Mouse (Mus musculus) spleen, adult 2 months (tissue): Measurements from ENCODE around the gene Tmem131. TPM values are rescaled to one million over a fixed set of nuclear protein-coding genes. Genes with fewer than 3 reads are reported as not detected.

Source experiments
- DNase-seq, 2 experiments: peaks; one replicate each; pipeline versions ENCODE4 v3.0.0 to v3.0.0-alpha.2; 2012 to 2021; ENCODE audit warnings: low spot score in 2 of 2, low read depth in 1 of 2
- H3K27ac ChIP-seq: fragments of 200-500 bp; 2 replicates; pipeline ENCODE4 v1.5.1; 2012; ENCODE audit warnings: low read length, inconsistent platforms; ENCODE audit not compliant: insufficient read depth
- H3K27me3 ChIP-seq: fragments of 200-500 bp; 2 replicates; pipeline ENCODE4 v1.6.1; 2012; ENCODE audit warnings: mild to moderate bottlenecking, moderate library complexity, low read length, inconsistent platforms; ENCODE audit not compliant: control insufficient read depth, insufficient read depth
- H3K36me3 ChIP-seq: fragments of 200-500 bp; 2 replicates; pipeline ENCODE4 v1.6.1; 2012; ENCODE audit warnings: mild to moderate bottlenecking, low read length, inconsistent platforms; ENCODE audit not compliant: control insufficient read depth, insufficient read depth
- H3K4me1 ChIP-seq: fragments of 200-500 bp; 2 replicates; pipeline ENCODE4 v1.6.1; 2011; ENCODE audit warnings: inconsistent platforms; ENCODE audit not compliant: control insufficient read depth, insufficient read depth, insufficient read length
- H3K4me3 ChIP-seq: fragments of 200-500 bp; 2 replicates; pipeline ENCODE4 v1.5.1; 2011; ENCODE audit warnings: mild to moderate bottlenecking, inconsistent platforms; ENCODE audit not compliant: insufficient read depth, insufficient read length; ENCODE audit errors: extremely low read depth
- CTCF ChIP-seq: fragments of 200-500 bp; IDR thresholded peaks from 2 replicates; pipeline ENCODE4 v1.5.1; 2011; ENCODE audit warnings: mild to moderate bottlenecking, inconsistent platforms; ENCODE audit not compliant: insufficient read depth, insufficient read length, insufficient replicate concordance; ENCODE audit errors: extremely low read depth
- POLR2A ChIP-seq: fragments of 200-500 bp; IDR thresholded peaks from 2 replicates; pipeline ENCODE4 v1.6.1; 2011; ENCODE audit warnings: low read depth, low read length, inconsistent platforms
- WGBS: fragments of 180-500 bp; shearing (Covaris S2); methylation state at CpG from one replicate; pipeline ENCODE4 v1.1.7; 2018; 5-methylcytosine and 5-hydroxymethylcytosine counted together
- polyA plus RNA-seq: library from polyadenylated mRNA; depleted of rRNA; stranded (reverse); fragments of >200 nt; gene quantifications from 2 replicates; pipeline ENCODE4 v1.2.3, GENCODE M21; 2012

The Tmem131 gene
- polyA plus RNA-seq, 1 experiment = 23.7 TPM

DNA sequence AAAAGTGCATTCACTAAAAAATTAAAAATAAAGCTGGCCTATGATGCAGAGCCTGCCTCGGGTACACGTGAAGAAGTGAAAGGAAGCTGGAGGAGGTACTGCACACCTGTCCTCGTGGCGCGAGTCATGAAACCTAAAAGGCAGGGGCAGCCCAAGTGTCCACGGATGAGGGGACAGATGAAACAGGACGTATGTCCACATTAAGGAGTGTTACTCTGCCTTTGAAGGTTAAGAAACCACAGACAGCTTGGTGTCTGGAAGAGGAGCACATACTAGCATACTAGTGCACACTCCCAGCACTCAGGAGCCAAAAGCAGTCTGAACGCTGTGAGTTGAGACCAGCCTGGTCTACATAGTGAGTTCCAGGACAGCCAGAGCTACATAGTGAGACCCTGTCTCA lies 12.6 kb downstream of the Tmem131 start:
- no peak for DNase-seq
- TF ChIP-seq CTCF (no peak), POLR2A (no peak)
- H3K36me3 ChIP-seq = no peaks in the 10 kb centered on the region
- no peak overlapping the region for H3K4me3 ChIP-seq
- peaks cover 15% of the 10 kb centered on the region; the same call in 1 of the 2 replicates for H3K4me1 ChIP-seq
- 42% methylated on average over 8 of the region's 8 CpGs for WGBS
- H3K27ac ChIP-seq = no peak overlapping the region
- H3K27me3 ChIP-seq = no peaks in the 10 kb centered on the region

DNA sequence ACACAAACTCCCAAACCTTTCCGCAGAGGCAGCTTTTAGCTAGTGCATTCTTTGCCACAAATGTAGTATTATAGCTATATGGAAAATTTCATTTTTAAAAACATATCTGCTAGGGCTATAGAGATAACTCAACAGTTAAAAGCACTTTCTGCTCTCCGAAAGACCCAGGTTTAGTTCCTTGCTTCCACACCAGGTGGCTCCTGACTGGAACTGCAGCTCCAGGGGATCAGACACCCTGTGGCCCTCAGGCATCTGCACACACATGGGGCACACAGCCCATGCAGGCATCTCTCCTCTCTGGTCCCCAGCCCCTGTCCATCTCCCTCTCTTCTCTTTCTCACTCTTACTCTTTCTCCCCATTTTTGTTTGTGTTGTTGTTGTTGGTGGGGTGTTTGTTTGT lies 13.5 kb downstream of the Tmem131 start:
- DNase-seq = no peak
- no peak overlapping the region for H3K4me3 ChIP-seq
- WGBS = 86% methylated on average over 2 of the region's 2 CpGs
- no peaks in the 10 kb centered on the region for H3K36me3 ChIP-seq
- peaks cover 15% of the 10 kb centered on the region; the same call in 1 of the 2 replicates for H3K4me1 ChIP-seq
- H3K27ac ChIP-seq = no peak overlapping the region
- no peaks in the 10 kb centered on the region for H3K27me3 ChIP-seq
- no peak for TF ChIP-seq POLR2A
- no peak for TF ChIP-seq CTCF

DNA sequence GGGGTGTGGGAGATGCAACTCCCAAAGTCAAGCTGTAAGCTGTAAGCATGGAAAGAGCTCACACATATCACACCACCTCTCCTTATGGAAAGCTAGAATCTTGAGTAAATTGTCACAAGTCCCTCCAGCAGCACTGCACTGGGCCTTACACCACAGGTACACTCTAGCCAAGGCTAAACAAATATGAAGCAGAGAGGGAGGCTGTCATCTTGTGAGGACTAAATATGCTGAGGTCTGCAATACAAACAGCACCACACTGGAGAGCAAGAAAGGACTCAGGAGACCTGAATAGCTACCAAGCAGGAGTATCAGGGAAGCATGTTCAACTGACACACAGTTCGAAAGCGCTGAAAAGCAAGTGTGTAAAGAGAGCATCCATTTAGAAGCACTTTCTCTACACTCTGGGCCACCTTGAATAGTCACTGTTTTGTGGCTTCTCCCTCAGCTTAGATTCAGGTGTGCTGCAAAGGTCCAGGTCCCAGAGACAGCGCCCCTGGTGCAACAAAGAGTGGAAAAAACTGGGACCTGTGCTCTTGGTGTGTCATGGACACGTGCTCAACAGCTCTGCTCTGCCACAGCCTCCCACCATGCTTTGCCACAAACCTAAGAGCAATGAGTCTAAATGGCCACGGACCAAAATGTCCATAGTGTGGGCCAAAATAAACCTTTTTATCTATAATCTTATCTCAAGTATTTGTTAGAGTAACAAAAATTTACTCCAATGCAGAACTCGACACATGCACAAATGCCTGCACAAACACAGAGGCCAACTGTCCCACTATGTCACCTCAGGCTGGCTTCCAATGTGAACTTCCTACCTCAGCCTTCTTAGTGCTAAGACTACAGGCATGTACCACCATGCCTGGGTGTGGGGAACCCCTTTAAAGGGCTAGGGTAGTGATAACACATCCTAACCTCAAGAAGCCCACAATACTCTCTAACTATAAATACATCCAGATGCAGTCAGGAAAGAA lies 14.8 kb downstream of the Tmem131 start:
- no peak overlapping the region for H3K27ac ChIP-seq
- TF ChIP-seq CTCF = no peak
- TF ChIP-seq POLR2A = no peak
- H3K4me3 ChIP-seq = no peak overlapping the region
- H3K4me1 ChIP-seq = peaks cover 19% of the 10 kb centered on the region; the same call in 1 of the 2 replicates
- no peaks in the 10 kb centered on the region for H3K36me3 ChIP-seq
- WGBS = 89% methylated on average over 6 of the region's 6 CpGs
- DNase-seq = no peak
- H3K27me3 ChIP-seq = no peaks in the 10 kb centered on the region

DNA sequence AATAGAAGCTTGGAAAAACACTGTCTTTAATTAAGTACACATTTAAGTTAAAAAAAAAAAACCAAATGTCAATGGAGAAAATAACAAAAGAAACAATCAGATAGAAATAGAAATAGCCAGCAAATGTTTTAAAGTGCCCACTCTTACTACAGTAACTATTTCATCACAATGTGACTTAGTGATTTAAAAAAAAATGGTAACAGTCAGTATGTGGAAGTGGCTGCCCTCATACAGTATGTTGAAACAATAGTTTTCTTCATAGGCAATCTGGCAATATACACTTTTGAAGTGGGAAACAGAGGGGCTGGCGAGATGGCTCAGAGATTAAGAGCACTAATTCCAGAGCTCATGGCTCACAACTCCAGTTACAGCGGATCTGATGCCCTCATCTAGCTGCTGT lies 15.9 kb downstream of the Tmem131 start:
- Histone ChIP-seq H3K27me3 (no peaks in the 10 kb centered on the region), H3K4me1 (peaks cover 25% of the 10 kb centered on the region; the same call in 1 of the 2 replicates), H3K4me3 (no peak overlapping the region), H3K27ac (no peak overlapping the region), H3K36me3 (no peaks in the 10 kb centered on the region)
- DNase-seq = no peak
- 80% methylated on average over 2 of the region's 2 CpGs for WGBS
- TF ChIP-seq POLR2A = no peak
- no peak for TF ChIP-seq CTCF

DNA sequence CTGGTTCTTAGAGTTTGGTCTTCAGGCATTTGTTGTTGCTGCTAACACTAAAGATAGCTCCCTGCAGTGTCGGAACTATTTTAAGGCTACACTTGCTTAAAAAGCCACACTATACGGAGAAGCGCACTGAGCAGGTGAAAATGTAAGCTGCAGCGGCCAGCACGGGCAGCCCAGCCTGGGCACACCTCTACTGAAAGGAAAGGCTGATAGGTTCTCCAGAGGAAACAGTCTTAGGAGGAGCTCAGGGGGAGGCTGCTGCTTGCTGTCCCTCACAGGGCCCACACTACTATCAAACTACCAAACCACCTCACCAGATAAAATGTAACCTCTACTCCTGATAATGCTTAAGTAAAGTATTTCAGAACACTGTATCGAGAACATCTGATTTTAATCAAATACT lies 16.7 kb downstream of the Tmem131 start:
- Histone ChIP-seq H3K4me3 (no peak overlapping the region), H3K4me1 (peaks cover 32% of the 10 kb centered on the region; the same call in 1 of the 2 replicates), H3K27me3 (no peaks in the 10 kb centered on the region)

DNA sequence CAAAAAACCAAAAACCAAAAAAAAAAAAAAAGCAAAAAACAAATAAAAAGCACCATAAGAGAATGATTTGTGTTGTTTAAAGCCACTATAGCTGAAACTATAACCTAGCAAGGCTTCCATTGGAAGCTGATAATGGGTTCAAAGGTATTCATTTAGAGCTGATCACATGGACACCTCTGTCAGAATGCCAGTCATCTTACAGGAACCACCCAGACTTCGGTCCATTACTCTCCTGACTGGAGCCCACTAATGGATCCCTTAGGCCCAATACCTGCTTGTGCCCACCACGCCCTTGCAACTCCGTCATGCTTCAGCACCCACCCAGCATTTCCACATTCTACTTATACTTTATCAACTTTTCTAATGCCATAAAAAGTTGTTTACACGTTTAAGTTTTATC lies 17.2 kb downstream of the Tmem131 start:
- no peak overlapping the region for H3K27ac ChIP-seq
- H3K4me1 ChIP-seq = peaks cover 36% of the 10 kb centered on the region; the same call in 1 of the 2 replicates

More for the DNA sequence above, 16.7 kb downstream of the Tmem131 start:
- no peak for DNase-seq
- no peak for TF ChIP-seq POLR2A
- no peak for TF ChIP-seq CTCF
- 64% methylated on average over 6 of the region's 6 CpGs for WGBS
- H3K27ac ChIP-seq = no peak overlapping the region
- H3K36me3 ChIP-seq = no peaks in the 10 kb centered on the region

DNA sequence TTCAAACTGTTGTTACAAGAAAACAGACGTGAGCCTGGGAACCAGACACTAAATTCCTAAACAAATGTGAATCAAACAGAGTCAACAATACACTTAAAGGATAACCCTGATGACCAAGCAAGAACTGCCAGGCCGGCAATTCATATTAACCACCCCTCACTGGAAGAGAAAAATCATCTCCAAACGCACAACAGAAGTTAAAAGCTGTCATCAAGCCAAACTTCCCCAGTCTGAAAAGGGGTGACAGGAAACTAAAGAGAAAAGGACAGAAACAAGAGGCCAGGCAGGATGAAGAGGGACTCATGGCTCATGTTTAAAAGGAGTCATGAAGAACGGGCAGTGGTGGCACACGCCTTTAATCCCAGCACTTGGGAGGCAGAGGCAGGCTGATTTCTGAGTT lies 17.7 kb downstream of the Tmem131 start:
- H3K27ac ChIP-seq = no peak overlapping the region
- no peak for DNase-seq
- H3K4me1 ChIP-seq = peaks cover 37% of the 10 kb centered on the region
- H3K4me3 ChIP-seq = no peak overlapping the region
- WGBS = 53% methylated on average over 5 of the region's 5 CpGs
- no peaks in the 10 kb centered on the region for H3K27me3 ChIP-seq
- H3K36me3 ChIP-seq = no peaks in the 10 kb centered on the region
- TF ChIP-seq CTCF (no peak), POLR2A (no peak)

More for the DNA sequence above, 17.2 kb downstream of the Tmem131 start:
- no peaks in the 10 kb centered on the region for H3K36me3 ChIP-seq
- DNase-seq = no peak
- no peak overlapping the region for H3K4me3 ChIP-seq
- no peaks in the 10 kb centered on the region for H3K27me3 ChIP-seq
- 75% methylated on average over 4 of the region's 4 CpGs for WGBS
- no peak for TF ChIP-seq CTCF
